Mouse (Mus musculus) neural tube, embryonic 14.5 days (tissue): ENCODE results near the gene Clybl. TPM values are rescaled to one million over a fixed set of nuclear protein-coding genes. Genes with fewer than 3 reads are reported as not detected.

ENCODE experiments used
- ATAC-seq: fragments of 200-750 bp; cut with Nextera tagmentation; 2 replicates; pipeline ENCODE4 v1.8.0; 2017; ENCODE audit warnings: low read depth, mild to moderate bottlenecking, moderate TSS enrichment, moderate library complexity
- H3K27ac ChIP-seq: fragments of 300-500 bp; sonication (generic); 2 replicates; pipeline ENCODE4 v1.5.1; 2014; ENCODE audit warnings: low read depth, mild to moderate bottlenecking, control low read depth, low read length, moderate library complexity, mixed read lengths
- H3K27me3 ChIP-seq: fragments of 300-500 bp; sonication (generic); 2 replicates; pipeline ENCODE4 v1.6.1; 2014; ENCODE audit warnings: low read length; ENCODE audit not compliant: control insufficient read depth, insufficient read depth
- H3K36me3 ChIP-seq: fragments of 300-500 bp; sonication (generic); 2 replicates; pipeline ENCODE4 v1.6.1; 2014; ENCODE audit warnings: low read length, mixed read lengths; ENCODE audit not compliant: control insufficient read depth, insufficient read depth
- H3K4me1 ChIP-seq: fragments of 300-500 bp; sonication (generic); 2 replicates; pipeline ENCODE4 v1.6.1; 2014; ENCODE audit warnings: low read length; ENCODE audit not compliant: control insufficient read depth, insufficient read depth
- H3K4me2 ChIP-seq: fragments of 300-500 bp; sonication (generic); 2 replicates; pipeline ENCODE4 v1.6.1; 2014; ENCODE audit warnings: mild to moderate bottlenecking, low read depth, low read length, control low read depth
- H3K4me3 ChIP-seq: fragments of 300-500 bp; sonication (generic); 2 replicates; pipeline ENCODE4 v1.5.1; 2014; ENCODE audit warnings: low read depth, low read length, control low read depth, mixed read lengths
- H3K9ac ChIP-seq: fragments of 300-500 bp; sonication (generic); replicated peaks from 2 replicates; pipeline ENCODE4 v1.6.1; 2014; ENCODE audit warnings: low read depth, mild to moderate bottlenecking, control low read depth, low read length, mixed read lengths
- H3K9me3 ChIP-seq: fragments of 300-500 bp; sonication (generic); 2 replicates; pipeline ENCODE4 v1.6.1; 2016; ENCODE audit warnings: low read length; ENCODE audit not compliant: control insufficient read depth
- WGBS: fragments of 180-500 bp; shearing (Covaris S2); extraction: QIAGEN DNeasy Blood & Tissue Kit; methylation state at CpG from one replicate; pipeline ENCODE4 v1.1.7; 2014; 5-methylcytosine and 5-hydroxymethylcytosine counted together
- polyA plus RNA-seq: library from polyadenylated mRNA; unstranded; fragments of >200 nt; fragmentation: Nextera tagmentation; extraction: Ambion mirVana; gene quantifications from 2 replicates; pipeline ENCODE4 v1.2.1, GENCODE M21; 2014

Clybl gene
- polyA plus RNA-seq, 1 experiment from 2014 or later, result 9.1 TPM

DNA sequence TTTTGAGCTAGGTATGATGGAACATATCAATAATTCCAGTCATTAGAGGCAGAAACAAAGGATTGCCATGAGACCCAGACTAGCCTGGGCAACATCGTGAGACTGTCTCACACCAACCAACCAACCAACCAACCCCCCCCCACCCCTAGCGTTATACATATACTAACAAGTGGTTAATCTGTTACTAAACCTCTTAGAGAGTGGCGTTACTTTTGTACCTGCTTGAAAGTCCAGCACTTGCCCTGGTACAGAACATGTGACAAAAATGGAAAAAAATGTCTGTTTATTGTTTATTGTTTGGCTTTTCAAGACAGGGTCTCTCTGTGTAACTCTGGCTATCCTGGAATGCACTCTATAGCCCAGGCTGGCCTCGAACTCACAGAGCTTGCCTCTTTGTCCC, 35.7 kb downstream of the Clybl start:
- Histone ChIP-seq H3K4me2 (no peak overlapping the region), H3K4me1 (no peaks in the 10 kb centered on the region), H3K9me3 (no peaks in the 10 kb centered on the region), H3K4me3 (no peak overlapping the region), H3K27me3 (no peaks in the 10 kb centered on the region), H3K9ac (no peak overlapping the region), H3K36me3 (no peaks in the 10 kb centered on the region), H3K27ac (no peak overlapping the region)
- no peak for ATAC-seq
- 91% methylated on average over 4 of the region's 4 CpGs for WGBS

DNA sequence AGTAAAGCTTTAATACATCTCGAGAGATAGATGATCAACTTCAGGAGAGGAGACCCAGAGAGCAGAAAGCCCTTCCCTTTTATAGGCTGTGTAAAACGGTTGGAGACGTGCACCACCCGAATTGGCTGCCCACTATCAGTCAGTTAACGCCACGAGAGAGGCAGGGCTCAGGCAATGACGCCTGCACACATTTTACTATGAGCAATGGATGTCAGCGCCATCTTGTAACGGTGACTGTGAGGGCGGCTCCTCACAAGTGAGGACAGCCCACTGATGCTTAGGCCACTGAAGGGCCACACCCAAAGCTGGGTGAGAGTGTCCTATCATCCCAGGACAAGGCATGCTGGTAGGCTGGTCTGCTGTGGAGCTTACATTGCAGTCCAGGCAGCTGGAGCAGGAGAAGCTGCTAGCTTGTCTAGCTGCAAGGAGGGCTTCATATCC, 41.5 kb downstream of the Clybl start:
- Histone ChIP-seq H3K4me3 (no peak overlapping the region), H3K9me3 (no peaks in the 10 kb centered on the region), H3K4me2 (no peak overlapping the region), H3K4me1 (no peaks in the 10 kb centered on the region), H3K36me3 (no peaks in the 10 kb centered on the region), H3K9ac (no peak overlapping the region), H3K27ac (no peak overlapping the region), H3K27me3 (peaks cover 21% of the 10 kb centered on the region)
- WGBS, result 43% methylated on average over 10 of the region's 10 CpGs
- ATAC-seq, result peak; percentile 6; the same call in 1 of the 2 replicates

DNA sequence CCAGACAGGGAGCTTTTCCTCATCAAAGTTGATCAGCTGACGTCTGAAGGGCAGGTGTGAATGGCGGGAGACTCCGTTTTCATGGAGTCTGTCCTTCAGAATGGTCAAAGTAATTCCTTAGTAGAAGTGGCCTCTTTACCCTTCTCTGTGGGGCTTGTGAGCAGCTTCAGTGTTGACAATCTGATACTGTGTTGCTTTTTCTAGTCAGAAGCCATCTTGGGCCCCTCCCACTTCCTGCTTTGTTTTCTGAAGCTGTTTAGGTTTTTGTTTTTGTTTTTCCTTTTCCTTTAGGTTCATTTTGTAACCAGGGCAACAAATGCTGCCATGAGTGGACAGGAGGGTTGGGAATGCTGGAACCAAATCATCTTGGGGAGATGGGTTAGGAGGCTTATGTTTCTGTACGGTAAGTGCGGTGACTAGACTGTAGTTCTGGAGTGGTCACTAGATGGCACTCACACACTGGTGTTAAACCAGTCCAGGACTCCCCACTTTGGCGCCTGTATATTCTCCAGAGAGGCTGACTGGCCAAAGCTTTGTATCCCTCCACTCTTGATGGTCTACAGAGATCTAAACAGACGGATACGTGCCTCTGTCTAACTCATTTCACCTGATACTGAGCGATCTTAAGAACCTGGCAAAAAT, 42.1 kb downstream of the Clybl start:
- Histone ChIP-seq H3K4me1 (no peaks in the 10 kb centered on the region), H3K27ac (no peak overlapping the region), H3K9ac (no peak overlapping the region), H3K36me3 (no peaks in the 10 kb centered on the region), H3K9me3 (no peaks in the 10 kb centered on the region), H3K27me3 (peaks cover 21% of the 10 kb centered on the region), H3K4me2 (no peak overlapping the region), H3K4me3 (no peak overlapping the region)
- peak; percentile 91 for ATAC-seq
- 22% methylated on average over 9 of the region's 9 CpGs for WGBS

DNA sequence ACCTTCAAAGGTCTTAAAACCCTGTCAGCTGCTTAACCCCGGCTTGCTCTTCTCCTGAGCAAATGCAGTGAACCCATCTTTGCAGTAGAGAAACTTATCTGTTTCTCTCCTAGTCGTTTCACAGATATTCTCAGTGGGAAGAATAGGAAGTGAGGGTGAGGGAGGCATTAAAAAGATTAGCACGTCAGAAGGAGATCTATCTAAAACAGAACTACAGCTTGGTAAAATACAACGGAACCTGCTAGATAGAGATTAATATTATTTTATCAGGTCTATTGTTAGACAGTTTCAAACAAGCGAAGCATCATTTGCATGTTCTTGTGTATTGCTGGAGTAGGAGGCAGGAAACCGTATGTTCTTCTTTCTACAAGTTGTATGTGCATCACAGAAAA, 42.6 kb downstream of the Clybl start:
- Histone ChIP-seq H3K4me3 (no peak overlapping the region), H3K9me3 (no peaks in the 10 kb centered on the region), H3K27me3 (peaks cover 21% of the 10 kb centered on the region), H3K36me3 (no peaks in the 10 kb centered on the region), H3K27ac (no peak overlapping the region), H3K4me2 (no peak overlapping the region), H3K9ac (no peak overlapping the region), H3K4me1 (no peaks in the 10 kb centered on the region)
- no peak for ATAC-seq
- 50% methylated on average over 6 of the region's 6 CpGs for WGBS

DNA sequence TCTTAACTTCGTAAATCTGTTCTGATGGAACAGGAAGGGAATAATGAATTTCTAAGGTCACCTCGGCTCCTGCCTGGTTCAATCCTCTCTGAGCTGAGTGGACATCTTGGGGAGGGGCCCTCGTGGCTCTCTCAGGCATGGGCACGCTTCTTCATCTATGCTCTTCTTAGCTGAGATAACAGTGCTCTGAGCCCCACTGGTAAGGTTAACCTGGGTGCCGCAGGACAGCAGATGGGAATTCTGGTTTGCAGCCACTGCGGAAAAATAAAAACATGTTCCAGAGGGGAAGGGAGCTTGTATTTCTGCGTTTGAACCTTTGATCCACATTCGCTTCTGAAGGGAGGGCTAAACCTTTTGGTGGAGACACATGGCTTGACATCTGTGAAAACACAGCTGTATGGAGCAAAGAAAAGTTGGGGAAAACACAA, 43.0 kb downstream of the Clybl start:
- peaks cover 21% of the 10 kb centered on the region for H3K27me3 ChIP-seq
- no peak overlapping the region for H3K4me3 ChIP-seq
- H3K36me3 ChIP-seq, result no peaks in the 10 kb centered on the region
- ATAC-seq, result no peak
- H3K27ac ChIP-seq, result no peak overlapping the region
- 48% methylated on average over 8 of the region's 8 CpGs for WGBS
- no peak overlapping the region for H3K4me2 ChIP-seq
- no peak overlapping the region for H3K9ac ChIP-seq
- no peaks in the 10 kb centered on the region for H3K9me3 ChIP-seq
- H3K4me1 ChIP-seq, result no peaks in the 10 kb centered on the region

DNA sequence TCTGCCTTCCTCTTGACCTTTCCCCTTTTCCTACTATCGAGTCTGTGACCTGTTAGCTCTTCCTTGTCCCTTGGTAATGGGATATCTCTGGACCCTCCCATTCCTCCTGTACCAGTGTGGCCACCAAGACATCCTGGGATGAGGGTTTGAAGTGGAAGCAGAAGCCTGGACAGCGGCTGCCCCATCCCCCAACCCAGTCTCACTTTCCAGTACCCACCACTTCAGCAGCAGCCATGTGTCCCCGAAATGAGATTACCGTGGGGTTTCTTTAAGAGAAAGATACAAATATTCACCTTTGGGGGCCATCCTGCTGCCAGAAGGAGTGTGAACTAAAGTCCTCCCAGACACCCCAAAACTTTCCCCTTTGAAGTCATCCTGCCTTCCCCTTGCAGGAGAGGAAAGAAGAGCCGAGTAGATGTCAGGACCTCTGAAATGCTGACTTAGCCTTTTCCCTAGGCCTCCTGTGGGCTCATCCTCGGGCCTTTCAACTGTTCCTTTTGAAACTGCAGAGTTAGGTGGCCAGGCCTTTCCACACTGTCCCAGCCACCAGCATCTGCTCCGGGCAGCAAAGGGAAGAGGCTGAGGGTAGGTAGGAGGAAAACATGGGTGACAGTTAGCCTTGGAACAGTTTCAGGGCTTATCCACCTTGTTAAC, 44.1 kb downstream of the Clybl start:
- H3K9me3 ChIP-seq, result no peaks in the 10 kb centered on the region
- H3K27me3 ChIP-seq, result peaks cover 29% of the 10 kb centered on the region
- H3K36me3 ChIP-seq, result no peaks in the 10 kb centered on the region
- H3K4me1 ChIP-seq, result no peaks in the 10 kb centered on the region
- no peak overlapping the region for H3K9ac ChIP-seq
- no peak for ATAC-seq
- WGBS, result 17% methylated on average over 7 of the region's 7 CpGs
- no peak overlapping the region for H3K27ac ChIP-seq
- H3K4me3 ChIP-seq, result no peak overlapping the region
- no peak overlapping the region for H3K4me2 ChIP-seq

DNA sequence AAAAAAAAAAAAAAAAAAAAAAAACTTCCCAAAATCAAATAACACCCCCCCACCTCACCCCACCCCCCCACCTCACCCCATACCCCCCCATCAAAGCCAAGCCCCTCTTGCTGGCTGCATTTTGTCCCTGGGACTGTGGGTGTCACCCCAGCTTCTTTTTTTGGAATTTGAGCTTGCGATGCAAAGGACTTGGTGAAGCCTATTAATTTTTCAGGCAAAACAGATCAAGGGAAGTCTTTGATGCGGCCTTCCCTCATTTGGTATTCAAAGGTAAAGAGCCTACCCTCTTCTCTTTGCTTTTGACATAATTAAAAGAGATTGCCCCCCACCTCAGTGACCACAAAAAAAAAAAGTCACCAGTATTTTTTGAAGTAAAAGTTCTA, 44.6 kb downstream of the Clybl start:
- Histone ChIP-seq H3K27ac (no peak overlapping the region), H3K4me2 (no peak overlapping the region), H3K27me3 (peaks cover 31% of the 10 kb centered on the region), H3K4me1 (no peaks in the 10 kb centered on the region), H3K4me3 (no peak overlapping the region), H3K9me3 (no peaks in the 10 kb centered on the region), H3K36me3 (no peaks in the 10 kb centered on the region), H3K9ac (no peak overlapping the region)
- WGBS, result 29% methylated on average over 2 of the region's 2 CpGs
- ATAC-seq, result no peak

DNA sequence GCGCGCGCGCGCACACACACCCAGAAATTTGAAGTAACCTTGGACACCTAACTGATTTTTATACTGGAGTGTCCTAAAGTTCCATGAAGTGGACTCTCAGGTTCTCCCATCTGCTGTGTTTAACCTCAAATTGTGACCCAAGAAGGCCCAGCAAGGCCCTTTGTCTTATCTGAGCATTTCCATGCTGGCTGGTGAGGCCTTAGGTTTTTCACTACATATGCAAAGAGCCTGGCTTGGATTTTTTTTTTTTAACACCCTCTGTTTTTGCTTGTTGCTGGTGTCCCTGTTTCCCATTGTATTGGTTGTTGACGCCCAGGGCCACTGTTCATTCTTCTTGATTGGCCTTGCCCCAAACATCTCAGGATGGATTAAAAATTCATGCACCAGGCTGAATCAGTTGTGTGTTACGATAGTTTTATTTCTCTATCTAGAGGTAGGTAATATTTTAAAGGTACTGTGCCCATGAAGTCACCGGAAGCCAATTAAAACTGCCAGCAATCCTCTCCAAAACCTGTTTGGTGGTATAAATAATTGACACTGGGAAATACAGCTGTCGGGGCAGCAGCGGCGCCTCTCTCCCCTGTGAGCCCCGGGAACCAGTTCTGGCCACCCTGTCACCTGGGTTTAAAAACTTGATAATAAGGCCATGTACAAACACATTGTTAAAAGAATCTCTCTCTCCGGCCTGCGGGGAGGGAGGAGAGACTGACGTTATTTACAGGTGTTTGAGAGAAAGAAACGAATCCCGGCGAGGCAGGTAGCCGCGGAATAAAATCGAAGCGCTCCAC, 45.4 kb downstream of the Clybl start:
- 35% methylated on average over 22 of the region's 22 CpGs for WGBS
- H3K9me3 ChIP-seq, result no peaks in the 10 kb centered on the region

DNA sequence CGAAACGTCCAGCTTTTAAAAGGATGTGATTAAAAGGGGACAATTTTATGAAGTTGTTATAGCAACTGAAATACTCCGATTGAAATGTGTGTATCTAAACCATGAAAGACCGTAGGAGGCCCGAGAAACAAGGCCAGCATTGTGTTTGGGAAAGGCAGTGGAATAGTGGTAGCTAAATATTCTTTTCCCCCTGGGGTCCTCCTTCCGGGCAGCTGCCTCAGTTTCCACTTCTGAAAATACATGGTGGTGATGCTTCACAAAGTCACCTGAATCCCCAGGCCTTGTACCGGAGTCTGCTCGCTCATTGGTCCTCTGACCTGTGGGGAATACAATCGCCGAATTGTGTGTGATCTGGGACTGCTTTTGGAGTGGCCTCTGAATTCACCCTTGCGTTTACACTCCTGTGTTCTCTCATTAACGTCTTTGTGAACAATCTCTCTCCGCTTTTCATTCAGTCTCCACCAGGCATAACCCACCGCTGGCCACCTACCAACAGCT, 46.0 kb downstream of the Clybl start:
- WGBS, result 6% methylated on average over 14 of the region's 14 CpGs
- no peak overlapping the region for H3K9ac ChIP-seq
- no peaks in the 10 kb centered on the region for H3K4me1 ChIP-seq
- no peak overlapping the region for H3K4me3 ChIP-seq
- H3K27me3 ChIP-seq, result peaks cover 31% of the 10 kb centered on the region
- H3K27ac ChIP-seq, result no peak overlapping the region
- H3K9me3 ChIP-seq, result no peaks in the 10 kb centered on the region
- H3K4me2 ChIP-seq, result 0 out of 2 replicates have a peak overlapping the region, but pooled peaks have one; percentile 18
- ATAC-seq, result no peak
- no peaks in the 10 kb centered on the region for H3K36me3 ChIP-seq

More for the DNA sequence above, 45.4 kb downstream of the Clybl start:
- H3K9ac ChIP-seq, result no peak overlapping the region
- no peak overlapping the region for H3K4me3 ChIP-seq
- ATAC-seq, result no peak
- no peaks in the 10 kb centered on the region for H3K4me1 ChIP-seq
- H3K4me2 ChIP-seq, result 0 out of 2 replicates have a peak overlapping the region, but pooled peaks have one; percentile 18
- H3K27me3 ChIP-seq, result peaks cover 31% of the 10 kb centered on the region
- no peaks in the 10 kb centered on the region for H3K36me3 ChIP-seq
- no peak overlapping the region for H3K27ac ChIP-seq
